Mouse (Mus musculus): ENCODE results near the gene Dennd1a.

DNA sequence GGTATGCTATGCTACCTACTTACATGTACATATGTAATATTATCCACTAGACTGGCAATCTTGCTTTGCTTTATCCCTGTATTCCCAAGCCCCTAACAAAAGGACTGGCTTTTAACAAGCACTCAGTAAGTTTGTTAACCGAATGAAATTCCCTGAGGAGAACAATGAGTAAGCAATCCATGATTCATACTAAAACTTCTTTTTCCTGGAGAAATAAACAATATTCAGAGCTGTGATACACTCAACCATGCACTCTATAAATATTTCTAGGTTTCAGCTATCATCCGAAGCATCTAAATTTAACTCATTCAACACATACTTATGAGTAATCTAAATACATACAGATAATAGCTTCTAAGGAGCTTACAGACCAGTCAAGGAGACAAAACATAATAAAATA, 23.5 kb downstream of the Dennd1a start:
- TF ChIP-seq CTCF (IDR thresholded peaks at IDR 0.05; ENCODE audit: insufficient read depth, low read length) (no peak), POLR2A (IDR thresholded peaks at IDR 0.05; ENCODE audit: borderline replicate concordance, extremely low read depth, low read depth, low read length) (no peak)
